Mouse (Mus musculus): Measurements from ENCODE around the gene Gm13040. TPM values are rescaled to one million over a fixed set of nuclear protein-coding genes. Genes with fewer than 3 reads are reported as not detected.
"Not testable (repeated sequence)": the region's sequence is repeated elsewhere in the genome, so short reads cannot be mapped to it uniquely, and the experiment has no call there.

The Gm13040 gene
- polyA plus RNA-seq (2014; fragmentation: Nextera tagmentation; extraction: Ambion mirVana) = not detected in 2 replicates

DNA sequence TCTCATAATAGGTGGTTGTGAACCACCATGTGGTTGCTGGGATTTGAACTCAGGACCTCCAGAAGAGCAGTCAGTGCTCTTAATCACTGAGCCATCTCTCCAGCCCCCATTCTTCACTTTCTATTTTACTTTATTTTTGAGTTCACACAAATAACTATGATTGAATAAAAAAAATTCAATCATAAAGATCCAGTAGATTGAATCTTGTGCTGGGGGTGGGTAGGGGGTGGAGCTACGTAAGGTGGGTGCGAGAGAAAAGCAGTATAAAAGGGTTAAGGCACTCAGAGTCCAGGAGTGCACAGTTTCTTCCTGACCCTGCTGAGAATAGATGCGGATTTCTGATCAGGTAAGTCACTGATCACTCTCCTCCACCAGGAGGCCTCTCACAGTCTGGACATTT lies at the start of gene Gm13040:
Gene Gm13040, plus strand, starts transcription at position 301 of the 400 bp plus-strand sequence.
- H3K36me3 ChIP-seq (ENCODE audit: control insufficient read depth, insufficient read depth, low read length); ATAC-seq (ENCODE audit: insufficient number of reproducible peaks, low FRiP score, low TSS enrichment, low read depth); H3K27ac ChIP-seq (replicated peaks; ENCODE audit: low read depth, low read length); DNase-seq (ENCODE audit: low spot score); H3K4me2 ChIP-seq (ENCODE audit: low read depth, severe bottlenecking); H3K27me3 ChIP-seq (ENCODE audit: control insufficient read depth, insufficient read depth, low read length); H3K4me1 ChIP-seq (ENCODE audit: control insufficient read depth, insufficient read depth, low read length); H3K9ac ChIP-seq (ENCODE audit: low read length); H3K9me3 ChIP-seq (ENCODE audit: control insufficient read depth, low read length); H3K4me3 ChIP-seq (ENCODE audit: low read depth, low read length): not testable (repeated sequence)
- no CpG with 5 or more reads among the region's 3 CpGs for WGBS

DNA sequence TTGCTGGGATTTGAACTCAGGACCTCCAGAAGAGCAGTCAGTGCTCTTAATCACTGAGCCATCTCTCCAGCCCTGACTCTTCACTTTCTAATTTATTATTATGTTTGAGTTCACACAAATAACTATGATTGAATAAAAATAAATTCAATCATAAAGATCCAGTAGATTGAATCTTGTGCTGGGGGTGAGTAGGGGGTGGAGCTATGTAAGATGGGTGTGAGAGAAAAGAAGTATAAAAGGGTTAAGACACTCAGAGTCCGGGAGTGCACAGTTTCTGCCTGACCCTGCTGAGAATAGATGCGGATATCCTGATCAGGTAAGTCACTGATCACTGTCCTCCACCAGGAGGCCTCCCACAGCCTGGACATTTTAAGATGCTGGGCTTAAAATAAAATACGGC lies 24.7 kb upstream of the Gm13040 start, which contains the start of gene Gm13043:
Gene Gm13043, plus strand, starts transcription at position 301 of the 400 bp plus-strand sequence.
- ATAC-seq (ENCODE audit: insufficient number of reproducible peaks, low FRiP score, low TSS enrichment, low read depth) = no peak
- no peak within 1 kb of the TSS for H3K4me3 ChIP-seq (ENCODE audit: low read depth, low read length)
- H3K36me3 ChIP-seq (ENCODE audit: control insufficient read depth, insufficient read depth, low read length) = no peaks in the 10 kb centered on the region
- no peaks in the 10 kb centered on the region for H3K9me3 ChIP-seq (ENCODE audit: control insufficient read depth, low read length)
- no peaks in the 10 kb centered on the region for H3K27me3 ChIP-seq (ENCODE audit: control insufficient read depth, insufficient read depth, low read length)
- no peak within 1 kb of the TSS for H3K9ac ChIP-seq (ENCODE audit: low read length)
- 87% methylated on average over 3 of the region's 3 CpGs for WGBS
- no peak within 1 kb of the TSS for H3K4me2 ChIP-seq (ENCODE audit: low read depth, severe bottlenecking)
- H3K4me1 ChIP-seq (ENCODE audit: control insufficient read depth, insufficient read depth, low read length) = no peaks in the 10 kb centered on the region
- no peak for DNase-seq (ENCODE audit: low spot score)
- H3K27ac ChIP-seq (replicated peaks; ENCODE audit: low read depth, low read length) = no peak within 1 kb of the TSS

- not testable (repeated sequence) for H3K27me3 ChIP-seq (ENCODE audit: control insufficient read depth, insufficient read depth, low read length); H3K4me3 ChIP-seq (ENCODE audit: low read depth, low read length); H3K9me3 ChIP-seq (ENCODE audit: control insufficient read depth, low read length); H3K36me3 ChIP-seq (ENCODE audit: control insufficient read depth, insufficient read depth, low read length); H3K4me1 ChIP-seq (ENCODE audit: control insufficient read depth, insufficient read depth, low read length); H3K27ac ChIP-seq (replicated peaks; ENCODE audit: low read depth, low read length); DNase-seq (ENCODE audit: low spot score); H3K4me2 ChIP-seq (ENCODE audit: low read depth, severe bottlenecking); ATAC-seq (ENCODE audit: insufficient number of reproducible peaks, low FRiP score, low TSS enrichment, low read depth); H3K9ac ChIP-seq (ENCODE audit: low read length)
- no CpG with 5 or more reads among the region's 3 CpGs for WGBS
Measured at GRCm38 (mm10) chr4:143551400-143551799, 15.6 kb downstream of the Gm13040 start, which contains the start of the genes BC080695 and Gm13057. Gene BC080695 (plus strand): TSS chr4:143551700. Gene Gm13057 (plus strand): TSS chr4:143551709.

Other genes starting within 250 kb of the Gm13040 start
- 29.6 and 32.0 TPM in 2 replicates for gene Pdpn, start 236.4 kb upstream of the Gm13040 start, polyA plus RNA-seq (2014; fragmentation: Nextera tagmentation; extraction: Ambion mirVana)
- 0.11 and 0.41 TPM in 2 replicates for gene Lrrc38, start 186.2 kb upstream of the Gm13040 start, polyA plus RNA-seq (2014; fragmentation: Nextera tagmentation; extraction: Ambion mirVana)
- gene Pramel1, start 141.5 kb upstream of the Gm13040 start, polyA plus RNA-seq (2014; fragmentation: Nextera tagmentation; extraction: Ambion mirVana) = not detected in 2 replicates
- 16.8 and 19.7 TPM in 2 replicates for gene Pramef8, start 123.5 kb upstream of the Gm13040 start, polyA plus RNA-seq (2014; fragmentation: Nextera tagmentation; extraction: Ambion mirVana)
- not detected in 2 replicates for gene Oog4, start 85.6 kb upstream of the Gm13040 start, polyA plus RNA-seq (2014; fragmentation: Nextera tagmentation; extraction: Ambion mirVana)
- gene Gm13043, start 24.6 kb upstream of the Gm13040 start, polyA plus RNA-seq (2014; fragmentation: Nextera tagmentation; extraction: Ambion mirVana) = not detected in 2 replicates
- gene BC080695, start 15.7 kb downstream of the Gm13040 start, polyA plus RNA-seq (2014; fragmentation: Nextera tagmentation; extraction: Ambion mirVana) = not detected in 2 replicates
- not detected in 2 replicates for gene Gm13057, start 15.8 kb downstream of the Gm13040 start, polyA plus RNA-seq (2014; fragmentation: Nextera tagmentation; extraction: Ambion mirVana)
- not detected in 2 replicates for gene Gm13083, start 79.0 kb downstream of the Gm13040 start, polyA plus RNA-seq (2014; fragmentation: Nextera tagmentation; extraction: Ambion mirVana)
- gene Gm13088, start 121.3 kb downstream of the Gm13040 start, polyA plus RNA-seq (2014; fragmentation: Nextera tagmentation; extraction: Ambion mirVana) = not detected in 2 replicates
- gene Gm13089, start 166.8 kb downstream of the Gm13040 start, polyA plus RNA-seq (2014; fragmentation: Nextera tagmentation; extraction: Ambion mirVana) = not detected in 2 replicates
- not detected in 2 replicates for gene Gm13078, start 183.5 kb downstream of the Gm13040 start, polyA plus RNA-seq (2014; fragmentation: Nextera tagmentation; extraction: Ambion mirVana)